Mouse (Mus musculus) ovary, postnatal 36 days (tissue): Measurements from ENCODE around the gene Zfp831.
A peak's percentile ranks its signal among the peaks of the same experiment; 100 is the strongest.

ENCODE experiments used
- DNase-seq: peaks from one replicate; pipeline ENCODE4 v3.0.0; 2022; ENCODE audit warnings: low spot score, mixed read lengths

Gene Zfp831

DNA sequence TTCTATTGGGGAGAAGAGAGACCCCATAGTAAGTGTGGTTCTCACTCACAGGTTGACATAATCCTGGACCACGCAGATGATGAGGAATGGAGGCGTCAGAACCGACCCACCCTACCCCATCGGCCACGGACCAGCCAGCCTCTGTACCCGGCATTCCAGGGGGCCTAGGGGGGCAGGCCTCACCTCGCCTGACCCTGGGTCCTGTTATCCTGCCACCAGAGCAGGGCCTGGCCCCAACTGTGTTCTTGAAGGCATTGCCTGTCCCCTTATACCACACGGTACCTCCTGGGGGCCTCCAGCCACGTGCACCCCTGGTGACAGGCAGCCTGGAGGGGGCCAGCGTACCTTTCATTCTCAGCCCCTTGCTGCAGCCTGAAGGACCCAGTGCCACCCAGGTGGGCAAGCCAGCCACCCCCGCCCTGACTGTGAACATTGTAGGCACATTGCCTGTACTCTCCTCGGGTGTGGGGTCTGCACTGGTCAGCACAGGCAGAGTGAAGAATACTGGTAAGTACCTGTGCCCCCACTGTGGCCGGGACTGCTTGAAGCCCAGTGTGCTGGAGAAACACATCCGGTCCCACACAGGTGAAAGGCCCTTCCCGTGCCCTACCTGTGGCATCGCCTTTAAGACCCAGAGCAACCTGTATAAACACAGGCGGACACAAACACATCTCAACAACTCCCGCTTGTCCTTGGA lies at the start of gene Zfp831:
Gene Zfp831, plus strand, starts transcription at position 87 of the 697 bp plus-strand sequence.
- no peak for DNase-seq

GRCm38 (mm10) chr2:174594965-174595364 lies 48.4 kb upstream of the Zfp831 start:
- DNase-seq: no peak

GRCm38 (mm10) chr2:174595611-174596010 lies 47.7 kb upstream of the Zfp831 start:
- no peak for DNase-seq

DNA sequence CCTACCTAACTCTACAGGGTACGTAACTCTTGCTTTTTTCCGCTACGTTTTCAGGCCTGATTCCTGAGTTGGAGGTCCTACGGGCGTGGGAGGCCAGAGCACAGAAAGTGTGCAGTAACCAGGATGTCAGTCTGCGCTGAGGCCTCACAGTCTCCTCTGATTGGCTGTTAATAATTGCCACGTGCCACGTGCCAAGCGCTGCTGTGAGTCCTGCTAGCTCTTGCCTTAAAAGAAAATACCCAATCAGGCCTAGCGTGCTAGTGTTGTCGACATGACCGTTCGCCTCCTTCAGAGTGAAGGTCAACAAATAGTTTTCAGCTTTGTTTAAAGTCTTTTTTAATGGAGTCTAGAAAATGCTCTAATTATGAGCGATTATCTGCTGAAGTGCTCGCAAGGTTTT lies 46.9 kb upstream of the Zfp831 start:
- DNase-seq: no peak

GRCm38 (mm10) chr2:174598451-174598850 lies 44.9 kb upstream of the Zfp831 start:
- DNase-seq: no peak

- DNase-seq: no peak
These were observed 44.2 kb upstream of the Zfp831 start for GRCm38 (mm10) chr2:174599071-174599635.

GRCm38 (mm10) chr2:174599853-174600271 lies 43.5 kb upstream of the Zfp831 start:
- peak; percentile 23 for DNase-seq

- no peak for DNase-seq
These were observed 41.2 kb upstream of the Zfp831 start for GRCm38 (mm10) chr2:174601938-174602685.

DNA sequence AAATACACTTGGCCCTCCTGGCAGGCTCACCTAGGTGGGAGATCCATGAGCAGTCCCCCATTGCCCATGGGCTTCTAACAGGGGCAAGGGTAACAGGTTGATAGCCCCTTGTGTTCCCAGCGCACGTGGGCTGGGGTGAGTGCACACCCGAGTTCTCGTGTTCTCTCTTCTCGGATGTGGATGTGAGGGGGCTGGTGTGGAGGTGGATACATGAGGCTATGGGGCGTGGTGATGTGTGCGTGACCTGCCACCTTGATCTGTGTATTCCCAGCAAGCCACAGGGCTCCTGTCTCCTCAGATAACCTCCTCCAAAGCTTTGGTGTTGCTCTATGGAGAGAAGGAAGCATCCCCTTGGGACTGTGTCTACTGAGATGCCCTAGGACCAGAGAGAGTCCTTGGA lies 40.0 kb upstream of the Zfp831 start:
- no peak for DNase-seq

GRCm38 (mm10) chr2:174605020-174605419 lies 38.3 kb upstream of the Zfp831 start:
- DNase-seq: no peak

DNA sequence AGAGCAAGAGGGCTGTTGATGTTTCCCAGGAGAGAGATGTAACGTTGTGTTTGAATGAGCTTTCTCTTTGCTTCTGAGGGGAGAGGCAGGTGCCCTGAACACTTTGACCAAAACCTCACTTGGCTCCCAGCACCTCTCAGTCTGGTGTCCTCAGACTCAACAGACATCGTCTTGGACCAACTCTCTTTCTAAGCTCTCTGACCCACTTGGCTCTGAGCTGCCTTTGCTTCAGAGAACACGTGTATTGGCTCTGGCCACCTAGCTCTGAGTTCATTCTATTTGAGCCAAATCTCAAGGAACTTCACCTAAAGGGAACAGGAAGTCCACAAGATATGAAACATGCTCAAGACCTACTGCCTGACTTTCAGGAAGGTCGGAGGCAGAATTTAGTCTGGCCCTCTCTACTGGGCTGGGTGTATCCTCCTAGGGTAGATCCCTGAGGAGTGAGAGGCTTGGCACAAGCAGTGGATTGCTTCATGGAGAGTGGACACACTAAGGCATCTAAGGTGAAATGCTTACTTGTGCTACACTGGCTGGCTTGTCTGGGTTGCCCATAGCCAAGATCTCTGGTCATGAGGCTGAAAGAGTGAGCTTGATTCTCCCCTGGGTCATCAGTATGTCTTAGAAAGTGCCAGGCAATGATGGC lies 37.8 kb upstream of the Zfp831 start:
- DNase-seq: no peak

- DNase-seq: no peak
These were observed 37.0 kb upstream of the Zfp831 start for GRCm38 (mm10) chr2:174606376-174606775.

- no peak for DNase-seq
These were observed 33.4 kb upstream of the Zfp831 start for GRCm38 (mm10) chr2:174609892-174610291.

DNA sequence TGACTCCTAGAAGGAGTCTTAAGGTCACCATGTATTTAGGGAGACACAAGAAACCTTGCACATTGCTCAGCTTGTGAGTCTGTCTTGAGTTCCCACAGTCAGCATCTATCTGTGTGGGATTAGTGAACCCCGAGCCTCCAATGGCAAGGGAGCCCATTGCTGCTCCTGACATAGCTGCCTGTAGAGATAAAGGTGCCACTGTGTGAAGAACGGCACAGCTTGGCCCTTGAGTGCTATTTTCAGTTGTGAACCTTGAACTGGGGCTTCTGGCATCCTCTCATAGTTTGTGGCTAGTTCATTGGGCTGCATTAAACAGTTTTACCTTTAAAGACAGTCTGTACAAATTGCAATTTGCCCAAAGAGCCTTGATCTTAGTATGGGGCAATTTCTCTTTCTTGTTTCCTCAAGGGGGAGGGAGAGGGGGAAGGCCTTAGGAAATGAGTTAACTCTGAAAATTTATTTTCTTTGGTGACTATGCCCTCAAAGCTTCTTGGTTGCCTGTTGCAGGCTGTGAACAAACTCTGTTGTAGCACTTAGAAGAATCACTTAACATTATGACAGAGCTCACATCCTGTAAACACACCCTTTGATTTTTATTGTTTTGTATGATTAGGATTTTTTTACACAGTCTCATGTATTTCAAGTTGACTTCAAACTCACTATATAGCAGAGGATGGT lies 30.8 kb upstream of the Zfp831 start:
- no peak for DNase-seq

- DNase-seq: no peak
These were observed 30.1 kb upstream of the Zfp831 start for GRCm38 (mm10) chr2:174613221-174613620.

DNA sequence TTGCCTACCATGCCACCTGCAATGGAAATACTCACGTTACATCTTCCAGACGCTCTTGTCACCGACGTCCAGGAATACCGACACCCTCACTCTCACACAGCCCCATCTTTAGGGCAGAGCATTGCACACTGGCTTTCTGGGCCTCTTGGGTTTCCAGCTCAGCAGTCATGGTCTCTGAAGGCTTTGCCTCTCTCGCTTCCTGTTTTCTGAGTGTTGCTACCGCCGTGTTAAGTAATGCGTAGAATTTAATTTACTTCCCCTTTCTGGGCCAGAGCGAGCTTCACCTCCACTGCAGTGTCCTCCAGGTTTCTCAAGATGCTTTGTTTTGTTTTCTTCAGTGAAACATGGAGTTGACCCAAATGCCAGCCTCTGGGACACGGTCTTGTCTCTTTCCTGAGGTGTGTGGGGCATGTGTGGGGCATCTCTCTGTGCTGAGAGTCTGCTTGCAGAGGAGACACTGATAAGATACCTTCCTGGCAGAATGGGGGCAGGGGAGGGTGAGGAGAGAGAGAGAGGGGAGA lies 29.4 kb upstream of the Zfp831 start:
- no peak for DNase-seq

- no peak for DNase-seq
These were observed 21.5 kb upstream of the Zfp831 start for GRCm38 (mm10) chr2:174621881-174622280.

GRCm38 (mm10) chr2:174624430-174624829 lies 18.9 kb upstream of the Zfp831 start:
- DNase-seq: no peak

- no peak for DNase-seq
These were observed 16.3 kb upstream of the Zfp831 start for GRCm38 (mm10) chr2:174627021-174627420.

DNA sequence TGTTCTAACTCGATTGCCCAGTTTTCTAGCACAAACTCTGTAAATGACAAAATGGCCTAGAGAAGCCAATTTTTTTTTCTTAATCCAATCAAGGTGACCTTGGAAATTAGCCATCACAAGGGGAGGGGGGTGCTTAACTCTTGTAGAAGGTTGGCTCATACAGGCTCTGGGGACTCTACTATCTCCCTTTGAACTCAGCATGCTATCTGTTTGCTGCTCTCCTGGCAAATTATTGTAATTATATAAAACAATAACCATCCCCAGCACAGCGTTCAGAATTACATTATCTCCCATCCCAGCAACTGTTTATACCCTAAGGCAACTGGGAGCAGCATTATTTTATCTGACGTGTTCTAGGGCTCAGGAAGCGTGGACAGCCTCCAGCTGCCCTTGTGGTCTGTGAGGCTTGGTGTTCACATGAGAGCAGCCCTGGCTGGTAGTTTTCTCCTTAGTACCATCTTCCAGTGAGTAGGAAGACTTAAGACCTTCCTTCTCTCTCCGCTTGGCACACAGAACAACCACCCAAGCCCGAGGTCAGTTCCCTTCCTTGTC lies 14.0 kb upstream of the Zfp831 start:
- DNase-seq: no peak

DNA sequence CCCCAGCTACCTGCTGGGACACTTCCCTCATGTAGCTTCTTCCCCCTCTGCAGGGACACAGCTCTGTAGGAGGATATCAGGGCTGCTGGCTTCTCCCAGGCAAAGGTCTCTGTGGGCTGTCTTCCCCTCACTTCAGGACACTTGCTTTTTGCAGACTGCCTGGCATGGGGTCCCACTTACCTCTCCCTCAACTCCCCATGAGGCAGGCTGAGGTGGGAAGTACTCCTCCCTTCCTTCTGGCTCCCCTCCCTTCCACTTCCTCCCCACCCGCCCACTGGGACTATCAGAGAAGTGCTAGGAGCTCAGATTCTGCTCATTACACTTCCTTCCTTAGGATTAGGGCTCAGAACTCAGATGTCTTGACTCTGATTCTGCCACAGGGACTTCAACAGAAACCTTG lies 6.6 kb upstream of the Zfp831 start:
- no peak for DNase-seq

- no peak for DNase-seq
These were observed 1.6 kb downstream of the Zfp831 start for GRCm38 (mm10) chr2:174644975-174645374.
